Mouse (Mus musculus): Measurements from ENCODE around the gene Kcnip3.

Kcnip3 gene

DNA sequence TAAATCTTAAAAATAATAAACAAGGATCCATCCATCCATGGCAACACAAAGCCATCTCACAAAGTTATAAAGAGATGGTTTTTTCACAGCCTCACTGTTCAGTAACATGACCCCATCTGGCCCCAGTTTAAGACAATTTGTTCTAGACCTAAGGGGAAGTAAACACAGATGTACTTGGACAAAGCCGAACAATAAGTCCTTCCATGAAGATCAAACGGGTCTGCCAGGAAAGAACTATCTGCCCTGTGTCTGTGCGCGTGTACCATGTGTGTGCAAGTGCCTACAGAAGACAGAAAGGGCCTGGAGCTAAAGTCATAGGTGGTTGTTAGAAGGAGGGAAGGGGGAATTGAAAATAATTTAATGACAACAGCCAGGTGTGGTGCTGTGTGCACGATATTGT is 51.7 kb downstream of the Kcnip3 start:
- DNase-seq (ENCODE audit: low spot score) = no peak

GRCm38 (mm10) chr2:127462314-127462713 is 59.6 kb downstream of the Kcnip3 start:
- peak; percentile 77 for DNase-seq (ENCODE audit: low spot score)

- peak; percentile 65 for DNase-seq (ENCODE audit: low spot score)
These were observed 60.5 kb downstream of the Kcnip3 start for GRCm38 (mm10) chr2:127461351-127461750.

DNA sequence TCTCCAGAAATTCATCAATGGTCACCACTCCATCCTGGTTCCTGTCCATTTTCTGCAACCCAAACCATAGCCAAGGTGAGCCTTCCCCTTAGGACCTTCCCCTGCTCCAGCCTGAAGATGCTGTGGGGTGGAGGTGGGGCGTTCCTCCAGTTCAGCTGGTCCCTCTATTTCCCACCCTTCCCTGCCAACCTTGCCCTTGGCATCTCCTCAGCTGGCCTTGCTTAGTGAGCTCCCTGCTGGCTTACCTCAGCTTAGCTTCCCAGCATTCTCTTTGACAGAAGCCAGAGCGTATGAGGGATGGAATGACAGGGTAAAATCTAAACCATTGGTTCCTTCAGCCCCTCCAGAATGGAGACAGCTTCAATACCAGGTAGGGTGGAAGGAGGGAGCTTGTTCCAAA is 62.6 kb downstream of the Kcnip3 start:
- DNase-seq (ENCODE audit: low spot score) = no peak

- DNase-seq (ENCODE audit: low spot score) = peak; percentile 86
These were observed 68.1 kb downstream of the Kcnip3 start for GRCm38 (mm10) chr2:127453764-127454163.

GRCm38 (mm10) chr2:127453141-127453540 is 68.8 kb downstream of the Kcnip3 start:
- no peak for DNase-seq (ENCODE audit: low spot score)

- DNase-seq (ENCODE audit: low spot score) = no peak
These were observed 70.1 kb downstream of the Kcnip3 start for GRCm38 (mm10) chr2:127451748-127452147.

GRCm38 (mm10) chr2:127449691-127450090 is 72.2 kb downstream of the Kcnip3 start:
- no peak for DNase-seq (ENCODE audit: low spot score)

- no peak for DNase-seq (ENCODE audit: low spot score)
These were observed 75.0 kb downstream of the Kcnip3 start for GRCm38 (mm10) chr2:127446847-127447246.

- peak; percentile 56 for DNase-seq (ENCODE audit: low spot score)
These were observed 77.7 kb downstream of the Kcnip3 start, which contains the start of gene Fahd2a for GRCm38 (mm10) chr2:127444055-127444789. TSS of gene Fahd2a (minus strand) at chr2:127444565.

DNA sequence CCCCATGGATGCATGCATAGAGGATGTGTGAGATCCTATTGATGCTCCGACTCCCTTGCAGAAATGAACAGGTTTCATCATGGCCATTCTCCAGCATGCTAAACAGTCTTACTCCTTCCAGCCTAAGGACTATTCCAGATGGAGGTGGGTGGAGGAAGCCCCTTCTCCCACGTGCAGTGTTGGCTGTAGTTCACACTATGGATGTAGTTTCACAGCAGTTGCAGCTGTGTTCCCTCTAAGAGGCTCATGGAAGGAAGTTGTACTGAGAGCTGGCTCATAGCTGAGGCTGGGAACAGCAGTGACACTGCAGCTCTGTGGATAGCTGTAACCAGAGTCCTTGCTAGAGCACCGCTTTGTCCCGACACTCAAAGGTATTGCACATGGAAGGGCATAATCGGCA is 84.2 kb downstream of the Kcnip3 start:
- DNase-seq (ENCODE audit: low spot score) = no peak

DNA sequence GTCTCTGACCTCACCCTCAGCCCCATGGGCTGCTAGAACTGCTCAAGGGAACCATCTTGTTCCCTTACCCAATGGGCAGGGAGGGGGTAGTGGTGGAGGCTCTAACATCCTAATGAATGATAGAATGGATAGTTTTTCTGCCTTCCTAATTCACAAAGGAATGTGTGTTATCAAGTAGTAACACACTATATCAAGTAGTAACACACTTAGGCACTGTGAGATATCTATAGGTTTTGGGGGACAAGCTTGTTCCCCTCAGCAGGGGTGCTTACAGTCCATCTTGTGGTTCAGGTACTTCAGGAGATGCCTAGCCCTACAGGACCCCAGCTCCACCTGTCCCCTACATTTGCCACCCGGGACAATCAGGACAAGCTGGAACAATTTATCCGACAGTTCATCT is 86.3 kb downstream of the Kcnip3 start:
- no peak for DNase-seq (ENCODE audit: low spot score)

GRCm38 (mm10) chr2:127435135-127435534 is 86.8 kb downstream of the Kcnip3 start:
- peak; percentile 42 for DNase-seq (ENCODE audit: low spot score)

GRCm38 (mm10) chr2:127433487-127434295 is 88.2 kb downstream of the Kcnip3 start:
- DNase-seq (ENCODE audit: low spot score) = peak; percentile 16

DNA sequence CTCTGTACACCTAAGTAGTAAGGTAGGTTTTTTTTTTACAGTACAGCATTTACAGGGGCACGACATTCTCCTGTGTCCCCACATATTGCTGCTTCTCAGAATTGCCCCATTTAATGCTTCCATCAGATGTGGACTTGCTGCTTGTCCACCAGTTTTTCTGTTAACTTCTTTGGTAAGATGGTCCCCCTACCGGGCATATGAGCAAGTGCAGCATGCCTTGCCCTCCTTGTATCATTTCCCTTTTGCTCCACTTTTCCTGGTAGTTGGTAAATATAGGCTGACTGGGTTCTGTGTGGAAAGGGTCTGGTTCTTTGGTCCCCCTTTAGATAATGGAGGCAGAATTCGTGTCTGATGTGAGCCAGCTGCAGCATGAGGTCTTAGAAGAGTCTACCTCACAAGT is 91.7 kb downstream of the Kcnip3 start:
- DNase-seq (ENCODE audit: low spot score) = peak; percentile 68

- no peak for DNase-seq (ENCODE audit: low spot score)
These were observed 96.9 kb downstream of the Kcnip3 start, which contains the start of gene Gpat2 for GRCm38 (mm10) chr2:127424977-127425376. TSS of gene Gpat2 (plus strand) at chr2:127425199.

- DNase-seq (ENCODE audit: low spot score) = no peak
These were observed 103.5 kb downstream of the Kcnip3 start for GRCm38 (mm10) chr2:127418266-127418970.

DNA sequence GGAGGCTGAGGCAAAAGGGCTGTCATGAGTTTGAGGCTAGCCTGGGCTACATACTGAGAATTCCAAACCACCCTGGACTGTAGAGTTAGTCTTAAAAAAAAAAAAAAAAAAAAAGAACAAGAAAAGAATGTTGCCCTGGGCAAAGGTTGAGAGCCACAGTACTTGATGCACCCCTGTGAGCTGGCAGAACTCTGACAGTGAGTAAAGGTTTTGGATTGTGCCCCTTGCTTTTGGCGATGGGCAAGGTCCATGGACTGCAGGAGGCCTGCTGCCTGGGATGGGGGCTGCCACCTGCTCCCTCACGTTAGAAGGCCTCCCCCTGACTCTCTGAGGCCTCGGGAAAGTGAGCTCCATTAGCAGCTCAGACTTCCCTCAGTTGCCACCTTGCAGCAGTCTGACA is 105.2 kb downstream of the Kcnip3 start:
- no peak for DNase-seq (ENCODE audit: low spot score)

DNA sequence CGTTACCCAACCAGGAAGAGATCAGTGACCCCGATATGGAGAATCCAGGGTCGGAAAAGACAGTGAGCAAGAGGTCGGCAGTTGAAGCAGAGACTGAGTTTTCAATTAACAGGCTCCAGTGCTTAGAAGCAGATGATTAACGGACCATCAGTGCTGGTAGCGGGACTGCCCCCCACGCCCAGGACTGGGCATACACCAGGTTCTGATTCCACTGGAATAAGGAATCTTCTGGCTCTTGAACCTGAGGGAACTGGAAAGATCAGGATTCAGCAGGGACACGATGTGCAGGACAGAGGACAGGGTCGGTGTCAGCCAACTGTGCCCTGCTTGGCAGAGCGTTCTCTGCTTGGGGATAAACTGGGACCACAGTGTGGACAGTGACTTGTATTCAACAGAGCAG is 106.1 kb downstream of the Kcnip3 start:
- no peak for DNase-seq (ENCODE audit: low spot score)

DNA sequence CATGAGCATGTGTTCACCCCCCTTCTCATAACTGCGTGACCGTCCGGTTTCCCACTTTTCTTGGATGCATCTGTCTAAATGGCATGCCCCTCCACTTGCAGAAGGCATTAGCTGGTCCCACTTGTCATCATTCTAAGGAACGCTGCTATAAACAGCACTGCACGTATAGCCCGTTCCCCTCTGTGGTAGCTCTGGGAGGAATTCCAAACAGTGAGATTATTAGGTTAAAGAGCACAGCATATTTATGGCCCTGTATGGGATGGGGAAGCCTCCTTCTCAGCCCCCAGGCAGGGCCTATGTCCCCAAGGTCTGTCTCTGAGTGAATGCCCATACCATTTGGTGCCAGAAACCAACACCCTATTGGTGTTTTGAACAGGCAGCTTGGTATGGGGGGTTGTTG is 110.8 kb downstream of the Kcnip3 start:
- no peak for DNase-seq (ENCODE audit: low spot score)

Data from MN1 (cell line).